Mouse (Mus musculus): ENCODE measurements around the gene Bicral. TPM values are rescaled to one million over a fixed set of nuclear protein-coding genes. Genes with fewer than 3 reads are reported as not detected.

Bicral gene
- polyA plus RNA-seq, 1 experiment from 2014 or later, result 5.6 TPM

DNA sequence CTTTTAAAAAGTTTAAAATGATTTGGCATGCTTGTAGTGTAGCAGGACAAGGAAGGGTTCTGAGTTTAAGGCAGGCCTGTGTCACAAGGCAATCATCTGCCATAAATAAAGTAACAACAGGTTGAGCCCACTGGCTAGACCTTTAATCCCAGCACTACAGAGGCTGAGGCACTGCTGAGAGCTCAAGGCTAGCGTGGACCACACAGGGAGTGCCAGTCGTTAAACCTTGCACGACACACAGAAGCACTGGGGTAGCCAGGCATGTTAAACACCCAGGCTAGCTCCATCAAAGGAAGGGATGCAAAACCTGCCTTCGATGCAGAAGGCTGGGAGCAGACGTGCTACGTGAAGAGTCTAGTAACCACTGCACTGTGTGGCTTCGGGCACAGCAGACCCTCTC, 14.6 kb downstream of the Bicral start:
- DNase-seq (ENCODE audit: low spot score), result no peak

DNA sequence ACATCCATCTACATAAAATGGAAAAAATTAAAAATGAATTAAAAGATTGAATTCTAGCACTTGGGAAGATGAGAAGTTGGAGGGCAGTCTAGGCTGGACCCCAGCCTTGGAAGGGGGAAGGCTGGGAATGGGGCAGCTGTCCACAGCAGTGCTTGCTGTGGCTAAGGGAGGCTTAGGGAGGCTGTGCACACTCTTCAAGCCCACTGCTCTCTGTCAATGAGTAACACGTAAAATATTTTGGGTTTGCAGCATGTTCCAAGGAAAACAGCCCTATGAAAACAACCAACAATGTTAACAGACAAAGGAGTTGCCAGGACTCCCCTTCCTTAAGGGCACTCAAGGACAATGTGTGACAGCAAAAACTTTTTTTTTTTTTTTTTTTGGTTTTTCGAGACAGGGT, 15.3 kb downstream of the Bicral start:
- no peak for DNase-seq (ENCODE audit: low spot score)

DNA sequence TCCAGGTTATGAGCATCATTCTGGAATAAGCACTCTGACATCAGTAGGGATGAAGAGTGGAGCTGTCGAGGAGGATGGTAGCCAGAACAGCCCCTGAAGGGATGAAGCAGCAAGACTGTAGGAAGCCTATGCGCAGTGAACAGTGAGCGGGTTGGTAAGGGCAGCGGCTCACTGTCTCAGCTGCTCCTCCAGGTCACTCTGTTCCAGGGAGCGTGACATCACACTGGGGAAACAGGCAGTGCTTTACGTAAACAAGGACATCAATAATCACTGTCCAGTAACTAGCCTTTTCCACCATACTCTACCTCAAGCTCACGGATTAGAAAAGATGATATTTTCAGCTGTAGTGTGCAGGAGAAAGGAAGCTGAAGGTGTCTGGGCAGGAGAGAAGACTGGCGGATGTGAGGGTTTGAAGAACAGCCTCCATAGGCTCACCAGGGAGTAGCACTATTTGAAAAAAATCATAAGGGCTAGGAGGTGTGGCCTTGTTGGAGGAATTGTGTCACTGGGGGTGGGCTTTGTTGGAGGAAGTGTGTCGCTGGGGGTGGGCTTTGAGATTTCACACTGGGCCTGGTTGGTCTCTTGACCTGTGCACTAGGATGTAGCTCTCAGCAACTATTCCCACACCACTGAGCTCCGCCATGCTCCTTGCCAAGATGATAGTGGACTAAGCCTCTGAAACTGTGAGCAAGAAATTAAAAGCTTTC, 17.8 kb downstream of the Bicral start:
- DNase-seq (ENCODE audit: low spot score), result no peak

DNA sequence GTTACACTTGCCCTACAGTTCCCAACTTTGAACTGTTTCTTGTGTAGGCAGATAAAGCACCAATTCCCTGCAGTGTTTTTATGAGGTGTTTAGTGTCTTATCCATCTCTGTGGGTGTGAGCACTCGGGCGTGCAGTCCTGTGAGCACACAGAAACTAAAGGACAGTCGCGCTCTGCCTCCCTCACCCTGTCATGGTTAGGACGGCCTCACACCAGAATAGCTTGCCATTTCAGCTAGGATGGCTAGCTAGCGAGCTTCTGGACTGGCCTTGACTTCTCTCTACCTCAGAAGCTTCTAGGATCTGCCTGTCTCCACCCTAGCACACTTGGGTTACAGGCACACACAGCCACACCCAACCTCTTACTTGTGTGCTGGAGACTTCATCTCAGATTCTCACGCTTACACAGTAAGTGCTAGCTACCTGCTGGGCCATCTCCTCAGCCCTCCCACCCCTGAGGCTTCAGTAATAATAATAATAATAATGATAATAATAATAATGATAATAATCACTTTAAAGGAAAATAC, 19.8 kb downstream of the Bicral start:
- DNase-seq (ENCODE audit: low spot score), result no peak

DNA sequence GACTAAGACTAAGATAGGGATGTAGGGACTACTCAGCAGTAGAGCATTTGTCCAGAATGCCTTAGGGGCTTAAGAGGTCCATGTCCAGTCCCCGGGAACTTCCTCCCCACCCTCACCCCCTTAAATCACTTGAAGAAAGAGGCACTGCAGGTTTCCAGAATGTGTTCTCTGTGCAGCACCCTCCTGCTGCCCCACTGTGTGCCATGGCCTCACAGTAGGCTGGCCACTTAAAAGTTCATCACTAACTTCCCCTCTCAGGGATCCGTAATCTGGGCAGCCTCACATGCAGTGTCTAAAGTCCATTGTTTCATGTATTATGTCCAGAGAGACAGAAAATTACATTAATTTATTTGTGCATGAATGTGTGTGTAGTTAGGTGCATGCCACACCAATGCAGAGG, 20.4 kb downstream of the Bicral start:
- no peak for DNase-seq (ENCODE audit: low spot score)

DNA sequence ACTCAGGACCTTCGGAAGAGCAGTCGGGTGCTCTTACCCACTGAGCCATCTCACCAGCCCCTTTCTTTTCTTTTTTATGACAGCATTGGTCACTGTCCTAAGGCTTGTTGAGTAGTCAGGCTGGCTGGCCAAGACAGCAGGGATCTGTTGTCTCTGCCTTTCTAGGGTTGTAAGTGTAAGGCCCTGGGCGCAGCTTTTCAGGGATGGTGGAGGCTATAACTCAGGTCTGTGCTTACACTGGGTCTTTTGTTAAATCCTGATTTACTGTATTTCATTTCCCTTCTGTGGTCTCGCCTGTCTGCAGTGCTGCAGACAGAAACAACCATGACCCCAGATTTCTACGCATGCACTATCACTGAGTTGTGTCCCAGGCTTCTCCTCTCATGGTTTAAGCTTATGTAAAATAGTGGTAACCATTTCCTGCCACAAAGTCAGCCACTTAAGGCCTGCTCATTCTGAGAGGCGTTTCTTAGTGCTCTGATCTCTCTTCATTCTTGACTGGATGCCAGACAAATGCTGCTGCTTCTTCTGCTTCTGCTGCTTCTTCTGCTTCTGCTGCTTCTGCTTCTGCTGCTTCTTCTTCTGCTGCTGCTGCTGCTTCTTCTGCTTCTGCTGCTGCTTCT, 23.1 kb downstream of the Bicral start:
- DNase-seq (ENCODE audit: low spot score), result peak; percentile 72

DNA sequence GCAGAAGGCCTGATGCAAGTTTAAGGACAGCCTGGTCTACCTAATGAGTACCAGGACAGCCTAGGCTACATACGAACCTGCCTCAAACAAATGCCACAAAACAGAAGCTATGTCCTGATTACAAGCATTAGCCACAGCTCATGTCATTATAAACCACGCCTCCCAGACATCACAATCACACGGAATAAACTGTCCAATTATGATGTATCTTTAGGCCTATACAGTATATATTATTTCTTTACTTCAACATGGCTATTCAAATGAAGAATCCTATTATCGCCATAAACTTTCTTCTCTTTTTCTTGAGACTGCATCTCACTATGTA, 25.3 kb downstream of the Bicral start:
- DNase-seq (ENCODE audit: low spot score), result no peak

DNA sequence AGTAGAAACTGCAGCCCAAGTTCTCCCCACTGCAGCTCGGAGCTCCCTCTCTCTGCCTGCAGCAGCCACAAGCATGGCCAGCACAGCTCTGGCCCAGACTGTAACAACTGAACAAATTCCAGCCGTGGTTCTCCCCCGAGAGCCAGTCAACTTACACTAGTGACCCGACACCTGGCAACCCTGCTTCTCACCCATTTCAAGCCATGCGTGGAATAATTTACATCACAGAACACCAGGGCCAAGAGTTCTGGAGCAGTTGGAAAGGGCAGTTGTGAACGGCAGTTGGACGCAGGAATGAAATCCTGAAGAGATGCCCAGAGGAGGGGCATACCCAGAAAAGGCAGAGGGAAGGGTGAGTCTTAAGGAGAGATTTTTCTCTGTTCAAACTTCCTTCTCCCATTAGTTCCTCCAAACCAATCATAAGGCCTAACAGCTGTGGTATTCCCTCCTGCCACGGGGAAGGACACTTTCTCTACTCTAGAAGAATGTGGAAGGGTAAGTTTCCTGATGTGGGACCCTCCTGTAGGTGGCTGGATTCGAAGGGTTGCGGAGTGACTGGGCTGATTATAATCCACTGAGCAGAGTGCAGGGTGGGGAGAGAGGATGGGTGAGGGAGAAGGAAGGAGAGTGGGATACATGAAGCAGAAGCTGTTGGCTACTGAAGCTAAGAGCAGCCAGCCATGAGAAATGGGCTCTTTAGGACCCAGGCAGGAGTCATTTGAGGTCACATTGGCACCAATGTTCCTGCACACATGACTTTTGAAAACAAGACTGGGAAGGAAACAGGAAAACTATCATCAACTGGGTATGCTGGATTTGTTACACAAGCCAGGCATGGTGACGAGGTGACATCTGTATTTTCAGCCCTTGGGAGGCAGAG, 25.9 kb downstream of the Bicral start:
- DNase-seq (ENCODE audit: low spot score), result no peak

DNA sequence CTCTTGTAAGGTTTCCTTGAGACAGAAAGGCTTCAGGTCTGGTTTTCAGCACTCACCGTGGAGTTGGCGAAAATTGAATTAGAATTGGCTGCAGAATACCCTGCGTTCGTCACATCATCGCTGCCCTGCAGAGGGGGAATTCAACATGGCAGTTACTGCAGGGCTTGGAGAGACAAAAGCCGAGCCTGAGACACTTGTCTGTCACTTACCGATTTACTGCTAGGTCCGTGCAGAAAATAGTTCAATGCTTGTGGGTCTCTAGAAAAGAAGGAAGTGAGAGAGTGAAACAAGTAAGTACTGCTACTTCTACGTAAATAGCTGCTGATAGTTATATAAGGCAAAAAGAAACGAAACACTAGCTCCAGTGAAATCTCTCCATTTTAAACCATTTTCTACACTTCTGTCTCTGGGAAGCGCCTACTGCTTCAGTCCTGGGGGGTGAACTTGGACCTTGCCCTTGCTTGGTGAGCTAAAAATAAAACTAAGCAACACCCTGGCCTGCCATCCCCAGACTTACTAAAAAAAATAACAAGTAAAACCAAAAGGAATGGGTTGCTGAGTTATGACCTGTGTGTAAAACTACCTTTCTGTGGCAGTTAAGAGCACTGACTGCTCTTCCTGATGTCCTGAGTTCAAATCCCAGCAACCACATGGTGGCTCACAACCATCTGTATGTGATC, 28.3 kb downstream of the Bicral start:
- DNase-seq (ENCODE audit: low spot score), result peak; percentile 18

DNA sequence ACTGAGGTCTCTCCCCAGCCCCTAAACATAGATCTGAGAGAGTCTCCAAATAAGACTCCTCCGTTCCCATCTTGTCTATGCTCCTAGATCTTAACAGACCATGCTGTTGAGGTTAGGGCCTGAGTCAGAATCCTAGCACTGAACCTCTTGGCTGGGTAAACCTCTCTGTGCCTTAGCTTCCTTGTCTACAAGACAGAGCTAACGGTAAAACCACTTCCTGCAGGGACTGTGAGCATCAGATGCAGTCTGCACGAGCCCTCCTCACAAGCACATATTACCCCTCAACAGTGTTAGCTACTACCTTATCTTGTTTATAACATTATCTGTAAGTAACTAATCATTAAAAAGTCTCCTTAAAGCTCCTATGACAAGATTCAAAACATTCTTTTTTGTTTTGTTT, 29.3 kb downstream of the Bicral start:
- peak; percentile 81 for DNase-seq (ENCODE audit: low spot score)

DNA sequence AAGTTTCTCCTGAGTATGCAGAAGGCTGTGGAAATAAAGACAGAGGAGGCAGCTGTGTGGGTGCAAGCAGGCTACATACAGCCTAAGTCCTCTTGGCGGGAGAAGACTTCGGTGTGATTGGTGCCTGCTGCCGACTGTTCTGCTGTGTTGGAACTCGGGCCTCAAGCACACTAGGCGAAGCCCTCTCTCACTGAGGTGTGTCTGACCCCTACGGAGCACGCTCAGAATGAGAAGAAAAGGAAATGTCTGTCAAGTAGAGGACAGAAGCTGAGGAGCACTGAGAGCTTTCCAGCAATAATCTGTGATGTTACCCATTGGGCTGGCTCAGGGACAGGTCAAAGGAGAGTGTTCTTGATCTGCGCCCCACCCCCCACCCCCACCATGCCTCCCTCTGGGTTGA, 35.2 kb downstream of the Bicral start:
- DNase-seq (ENCODE audit: low spot score), result no peak

DNA sequence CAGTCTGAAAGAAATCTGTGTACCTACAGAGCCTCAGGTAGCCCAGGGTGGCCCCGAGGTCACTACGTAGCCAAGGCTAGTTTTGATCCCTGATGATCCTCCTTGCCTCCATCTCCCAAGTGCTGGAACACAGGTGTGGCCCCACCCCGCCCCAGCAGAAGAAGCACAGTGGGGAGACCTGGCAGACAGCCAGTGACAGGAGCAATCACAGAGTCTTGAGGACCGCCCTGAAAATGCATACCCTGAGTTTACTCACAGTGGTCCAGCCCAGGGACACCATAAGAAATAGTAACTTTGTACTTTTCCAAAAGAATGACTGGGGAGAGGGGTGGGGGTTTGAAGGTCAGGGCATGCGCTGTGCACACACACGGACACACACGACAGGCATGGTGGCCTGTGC, 37.7 kb downstream of the Bicral start:
- DNase-seq (ENCODE audit: low spot score), result no peak

DNA sequence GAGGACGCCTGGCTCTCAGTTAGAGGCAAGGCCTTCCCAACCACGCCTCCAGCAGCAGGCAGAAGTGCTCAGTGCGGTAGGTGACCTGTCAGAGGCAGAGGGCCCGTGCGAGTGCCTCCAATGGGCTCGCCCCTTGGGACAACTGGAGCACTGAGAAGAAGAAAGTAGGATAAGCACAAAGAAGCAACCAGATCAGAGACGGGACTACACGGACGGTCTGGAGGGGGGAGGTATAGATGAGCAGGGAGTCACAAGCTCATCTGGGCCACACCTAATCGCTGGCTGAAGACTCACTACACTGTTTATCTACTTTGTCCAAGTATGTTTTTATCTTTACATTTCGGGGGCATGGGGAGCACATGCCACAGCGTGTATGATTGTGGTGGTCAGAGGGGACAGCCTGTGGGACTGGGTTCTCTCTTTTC, 40.5 kb downstream of the Bicral start:
- no peak for DNase-seq (ENCODE audit: low spot score)

DNA sequence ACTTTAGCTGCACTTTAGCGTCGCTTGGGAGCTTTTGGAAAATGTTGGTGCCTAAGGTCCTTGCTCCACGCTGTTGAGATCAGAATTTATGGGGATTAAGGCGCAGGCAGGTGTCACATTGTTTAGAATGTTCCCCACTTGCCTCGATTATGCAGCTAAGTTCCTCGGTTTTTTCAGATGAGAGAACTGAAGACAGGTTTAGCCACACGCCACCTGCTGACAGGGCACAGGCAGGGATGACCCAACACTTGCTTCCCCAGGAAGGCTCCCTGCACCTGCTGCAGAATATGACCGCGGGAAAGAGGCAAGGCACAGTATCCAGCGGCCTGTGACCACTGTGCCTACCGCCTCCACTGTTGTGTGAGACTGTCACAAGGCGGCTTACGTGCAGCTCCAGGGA, 42.0 kb downstream of the Bicral start:
- DNase-seq (ENCODE audit: low spot score), result peak; percentile 37

DNA sequence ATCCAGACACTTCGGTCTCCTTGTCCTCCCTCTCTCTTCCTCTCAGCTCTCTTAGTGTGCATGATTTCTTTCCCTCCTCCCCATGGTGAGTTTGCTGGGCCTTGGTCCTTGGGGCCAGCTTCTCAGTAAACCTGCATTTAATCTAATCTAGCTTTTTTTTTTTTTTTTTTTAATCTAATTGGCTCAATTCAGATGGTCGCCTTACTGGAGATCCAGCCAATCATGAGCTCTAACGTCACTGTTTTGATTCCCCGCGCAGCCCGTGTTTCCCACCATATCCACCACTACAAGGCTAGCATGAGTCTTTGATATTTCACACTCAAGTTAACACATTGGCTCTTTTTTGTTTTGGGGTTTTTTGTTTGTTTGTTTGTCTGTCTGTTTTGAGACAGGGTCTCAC, 43.8 kb downstream of the Bicral start:
- DNase-seq (ENCODE audit: low spot score), result no peak

DNA sequence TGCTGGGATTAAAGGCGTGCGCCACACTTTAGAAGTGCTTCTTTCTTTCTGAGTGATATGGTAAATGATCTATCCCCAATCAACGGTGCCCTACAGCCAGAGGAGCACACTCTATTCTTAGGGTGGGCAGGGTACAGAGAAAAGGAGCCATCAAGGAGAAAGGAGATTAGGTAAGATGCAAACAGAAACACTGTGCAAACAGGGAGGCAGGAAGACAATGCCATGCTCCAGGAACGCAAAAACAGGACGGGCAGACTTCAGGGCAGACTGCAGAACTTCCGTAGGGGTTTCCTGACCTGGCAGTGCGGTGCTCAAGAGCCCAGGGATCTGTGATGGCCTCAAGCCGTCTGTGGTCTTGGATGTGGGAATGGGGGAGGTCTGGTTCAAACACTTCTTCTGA, 44.6 kb downstream of the Bicral start:
- no peak for DNase-seq (ENCODE audit: low spot score)

DNA sequence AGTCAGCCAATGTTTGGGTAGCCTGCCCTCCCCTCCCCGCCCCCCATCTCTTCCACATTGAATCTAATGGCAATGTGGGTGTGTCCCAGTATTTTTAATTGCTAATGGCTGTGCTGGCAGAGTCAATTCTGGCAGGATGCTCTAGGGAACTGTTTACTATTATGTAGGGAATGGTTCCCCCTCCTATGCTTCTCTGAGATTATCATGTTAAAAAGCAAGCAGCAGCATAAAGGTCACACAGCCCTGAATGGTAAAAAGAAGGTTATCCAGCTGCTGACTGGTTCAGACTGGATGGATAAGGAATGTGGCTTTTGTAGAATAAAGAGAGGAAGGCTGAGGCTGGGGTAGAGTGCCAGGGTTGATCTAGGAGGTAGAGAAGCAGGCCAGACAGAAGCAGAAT, 45.8 kb downstream of the Bicral start:
- DNase-seq (ENCODE audit: low spot score), result no peak

DNA sequence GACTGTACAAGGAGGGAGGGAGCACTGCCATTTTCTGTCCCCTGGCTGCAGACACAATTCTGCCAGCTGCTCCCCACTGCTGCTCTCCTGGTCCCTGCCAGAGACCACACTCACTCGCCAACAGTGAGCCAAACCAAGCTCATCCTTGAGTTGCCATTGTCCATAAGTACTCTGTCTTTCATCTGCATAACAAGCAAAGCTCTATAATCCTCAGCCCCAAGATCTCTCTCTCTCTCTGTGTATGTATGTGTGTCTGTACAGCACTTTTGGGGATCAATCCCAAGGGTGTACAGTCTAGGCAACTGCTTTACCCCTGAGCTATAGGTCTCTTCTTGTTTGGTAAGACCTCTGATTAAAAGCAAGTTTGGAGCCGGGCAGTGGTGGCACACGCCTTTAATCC, 47.6 kb downstream of the Bicral start:
- no peak for DNase-seq (ENCODE audit: low spot score)

DNA sequence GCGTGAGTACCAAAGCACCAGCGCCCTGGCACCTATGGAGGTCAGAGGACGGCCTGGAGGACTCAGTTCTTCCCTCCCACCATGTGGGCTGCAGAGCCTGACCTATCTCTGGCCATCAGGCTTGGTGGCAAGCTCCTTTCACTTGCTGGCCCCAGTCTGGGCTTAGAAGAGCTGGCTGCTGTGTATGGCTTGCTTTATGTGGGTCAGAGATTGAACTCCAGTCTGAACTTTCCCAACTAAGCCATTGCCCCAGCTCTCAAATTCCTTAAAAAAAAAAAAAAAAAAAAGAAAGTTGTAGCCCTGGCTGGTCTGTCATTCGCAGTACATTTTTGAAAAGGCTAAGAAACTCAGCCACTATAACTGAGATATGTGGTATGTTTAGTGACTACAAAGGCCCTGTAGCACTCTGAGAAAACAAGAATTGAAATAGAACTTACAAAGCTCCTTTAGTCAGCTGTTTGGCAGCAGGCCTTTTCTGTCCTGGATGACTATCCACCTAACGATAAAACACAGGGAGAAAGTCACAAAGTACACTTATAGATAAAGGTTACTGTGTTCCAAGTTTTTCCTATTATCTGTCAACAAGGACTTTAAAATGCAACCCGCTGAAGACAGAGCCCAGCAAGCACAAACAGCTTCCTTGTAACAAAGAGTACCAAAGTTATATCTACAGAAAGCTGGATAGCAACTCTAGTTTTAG, 49.0 kb downstream of the Bicral start:
- no peak for DNase-seq (ENCODE audit: low spot score)

DNA sequence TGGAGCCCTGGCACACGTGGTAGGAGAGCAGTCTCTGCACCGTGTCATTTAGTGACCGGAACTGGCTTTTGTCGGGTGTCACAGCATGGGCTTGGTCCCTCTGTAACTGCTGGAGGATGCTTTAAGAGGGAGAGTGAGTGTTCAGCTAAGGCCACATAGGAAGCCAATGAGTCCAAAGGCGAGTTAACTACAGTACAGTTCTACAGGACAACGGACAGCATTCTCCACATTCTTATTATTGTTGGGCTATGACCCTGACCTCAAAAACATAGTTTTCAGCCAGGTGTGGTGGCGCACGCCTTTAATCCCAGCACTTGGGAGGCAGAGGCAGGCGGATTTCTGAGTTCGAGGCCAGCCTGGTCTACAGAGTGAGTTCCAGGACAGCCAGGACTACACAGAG, 49.9 kb downstream of the Bicral start:
- DNase-seq (ENCODE audit: low spot score), result no peak

DNA sequence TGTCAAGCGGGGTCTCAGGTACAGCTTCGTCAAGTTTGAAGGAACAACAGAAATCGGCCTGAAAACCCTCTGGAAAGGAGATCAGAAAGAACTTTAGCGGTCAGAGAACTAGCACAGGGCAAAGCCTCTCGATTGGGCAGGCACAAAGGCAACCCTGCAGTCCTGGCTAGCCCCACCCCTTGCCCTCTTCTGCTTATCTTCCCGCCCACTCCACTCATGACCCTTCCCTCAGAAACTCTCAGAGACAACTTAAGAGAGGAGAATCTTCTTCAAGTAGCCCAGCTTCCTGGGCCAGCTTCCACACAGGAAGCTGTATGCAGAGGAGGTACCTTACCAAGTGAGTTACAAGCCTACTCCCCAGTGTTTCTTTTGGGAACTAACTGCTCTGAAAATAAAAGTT, 56.5 kb downstream of the Bicral start:
- no peak for DNase-seq (ENCODE audit: low spot score)
